Mouse (Mus musculus): ENCODE measurements at regions not wholly inside any gene's neighbourhood (a gene's known extent, or its start where the extent isn't known, plus 50 kb on each side); places are given as distances from the start of the nearest gene placed in this dataset.

- TF ChIP-seq CTCF (IDR thresholded peaks at IDR 0.05; ENCODE audit: low read depth, low read length) (no peak), EP300 (IDR thresholded peaks at IDR 0.05; ENCODE audit: insufficient read depth, low read depth, low read length) (no peak)
These were observed 358.4 kb upstream of the Kcnab2 start for GRCm38 (mm10) chr4:152836080-152836479.

Measured in ES-Bruce4 (cell line).